9 mouse cellular contexts compared by ENCODE assay signal in genomic region chr17:10531024-10531423, GRCm38 (mm10).
DNase-seq lines count a peak whose midpoint lies in the region; ATAC-seq lines count a peak whose summit lies in the region.
"Had no signal": no experiment of that assay in that cellular context is flagged by ENCODE, and none has a peak within 500 bp of the region (broad histone marks: within the 10 kb centered on the region; RNA-seq: fewer than 3 reads in every experiment).

No protein-coding gene starts in this region.

- peak; percentile 40; the same call in 1 of the 2 replicates for ATAC-seq in granulocyte monocyte progenitor cell, adult 5-6 weeks (replicated peaks; ENCODE audit: poor library complexity, severe bottlenecking)
- ATAC-seq in megakaryocyte progenitor cell, adult 5-6 weeks (replicated peaks; ENCODE audit: poor library complexity), result peak; percentile 68
- no peak for ATAC-seq in monocyte, adult 5-6 weeks (replicated peaks; ENCODE audit: insufficient number of reproducible peaks, low FRiP score, low TSS enrichment, poor library complexity, severe bottlenecking)
- no peak for ATAC-seq in neural tube, embryonic 15.5 days (ENCODE audit: low FRiP score)

- H3K27me3 ChIP-seq in neural tube, embryonic 15.5 days (replicated peaks), result no peaks in the 10 kb centered on the region

- H3K9ac ChIP-seq in neural tube, embryonic 15.5 days (replicated peaks), result no peak overlapping the region

- WGBS in neural tube, embryonic 15.5 days, result 19% methylated on average over 8 of the region's 8 CpGs

- H3K27ac ChIP-seq in neural tube, embryonic 15.5 days (replicated peaks), result no peak overlapping the region

- DNase-seq in heart, postnatal 10 days, result peak; percentile 31 to 49
- DNase-seq in heart, adult 8-10 months (ENCODE audit: low spot score), result no peak
- DNase-seq in thymus, postnatal 0 days (ENCODE audit: low spot score), result peak; percentile 9
- DNase-seq in thymus, adult 18-20 months, result no peak

- intact Hi-C loops in heart, postnatal 10 days (cut with DNase I), result loop anchor here (5.0 kb wide), 1 partner anchor 216 kb away; no protein-coding TSS in a partner anchor

- no peak overlapping the region for H3K4me3 ChIP-seq in neural tube, embryonic 15.5 days (replicated peaks)
- H3K4me3 ChIP-seq: myocyte had no signal

- no peaks in the 10 kb centered on the region for H3K9me3 ChIP-seq in neural tube, embryonic 15.5 days (replicated peaks)

- H3K4me2 ChIP-seq in neural tube, embryonic 15.5 days, result no peak overlapping the region

- no peaks in the 10 kb centered on the region for H3K36me3 ChIP-seq in neural tube, embryonic 15.5 days

- peaks cover 18% of the 10 kb centered on the region for H3K4me1 ChIP-seq in neural tube, embryonic 15.5 days

Comparison
In these comparisons a context has a peak if more than half of its experiments do, and no peak if none do; other contexts are left out.
1. DNase-seq: peak in heart, postnatal 10 days (2 of 2) and thymus, postnatal 0 days (single experiment); none in heart, adult 8-10 months (single experiment) and thymus, adult 18-20 months (0 of 2).
2. ATAC-seq: peak in granulocyte monocyte progenitor cell, adult 5-6 weeks (single experiment) and megakaryocyte progenitor cell, adult 5-6 weeks (single experiment); none in monocyte, adult 5-6 weeks (single experiment) and neural tube, embryonic 15.5 days (single experiment).